Mouse (Mus musculus): ENCODE results near the gene Bcl2l11. TPM values are rescaled to one million over a fixed set of nuclear protein-coding genes. Genes with fewer than 3 reads are reported as not detected.

Gene Bcl2l11
- polyA plus RNA-seq, 1 experiment from 2014 or later: 13.4 TPM

GRCm38 (mm10) chr2:128166623-128167423 lies 41.0 kb downstream of the Bcl2l11 start:
- Histone ChIP-seq H3K27ac (replicated peaks) (no peak overlapping the region), H3K27me3 (no peaks in the 10 kb centered on the region), H3K9me3 (no peaks in the 10 kb centered on the region), H3K9ac (no peak overlapping the region), H3K4me1 (replicated peaks) (peaks cover 6% of the 10 kb centered on the region), H3K4me3 (no peak overlapping the region), H3K36me3 (no peaks in the 10 kb centered on the region), H3K4me2 (no peak overlapping the region)
- WGBS: 47% methylated on average over 13 of the region's 13 CpGs
- peak; percentile 63; the same call in 1 of the 2 replicates for ATAC-seq (ENCODE audit: low FRiP score, low read depth)

DNA sequence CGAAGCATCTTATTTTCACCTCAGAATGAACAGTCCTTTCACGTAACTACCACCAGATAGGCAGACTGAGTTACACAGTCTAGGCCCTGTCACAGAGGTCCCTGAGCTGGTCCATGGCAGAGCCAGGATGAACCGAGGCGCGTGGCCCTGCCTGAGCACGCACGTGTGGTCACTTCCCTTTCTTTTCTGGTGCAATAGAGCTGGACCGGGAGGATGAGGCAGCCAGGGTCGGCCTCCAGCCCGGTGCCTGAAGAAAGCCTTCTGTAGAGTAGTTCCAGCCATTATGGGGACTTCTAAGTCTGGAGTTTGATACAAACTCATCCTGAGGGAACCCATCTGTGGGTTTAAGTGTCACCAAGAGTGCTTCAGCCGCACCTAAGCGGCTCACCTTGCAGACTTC lies 42.1 kb downstream of the Bcl2l11 start:
- Histone ChIP-seq H3K36me3 (no peaks in the 10 kb centered on the region), H3K9me3 (no peaks in the 10 kb centered on the region), H3K4me2 (no peak overlapping the region), H3K4me3 (no peak overlapping the region), H3K27ac (replicated peaks) (no peak overlapping the region), H3K27me3 (no peaks in the 10 kb centered on the region), H3K9ac (no peak overlapping the region), H3K4me1 (replicated peaks) (peaks cover 6% of the 10 kb centered on the region)
- WGBS: 95% methylated on average over 11 of the region's 12 CpGs
- ATAC-seq (ENCODE audit: low FRiP score, low read depth): no peak

- H3K36me3 ChIP-seq: no peaks in the 10 kb centered on the region
- H3K27ac ChIP-seq (replicated peaks): no peak overlapping the region
- 81% methylated on average over 5 of the region's 5 CpGs for WGBS
- no peaks in the 10 kb centered on the region for H3K27me3 ChIP-seq
- H3K4me1 ChIP-seq (replicated peaks): peaks cover 6% of the 10 kb centered on the region
- H3K9me3 ChIP-seq: no peaks in the 10 kb centered on the region
- no peak overlapping the region for H3K4me2 ChIP-seq
- H3K4me3 ChIP-seq: no peak overlapping the region
- H3K9ac ChIP-seq: no peak overlapping the region
- ATAC-seq (ENCODE audit: low FRiP score, low read depth): no peak
Observed at GRCm38 (mm10) chr2:128169486-128169885, 43.6 kb downstream of the Bcl2l11 start.

DNA sequence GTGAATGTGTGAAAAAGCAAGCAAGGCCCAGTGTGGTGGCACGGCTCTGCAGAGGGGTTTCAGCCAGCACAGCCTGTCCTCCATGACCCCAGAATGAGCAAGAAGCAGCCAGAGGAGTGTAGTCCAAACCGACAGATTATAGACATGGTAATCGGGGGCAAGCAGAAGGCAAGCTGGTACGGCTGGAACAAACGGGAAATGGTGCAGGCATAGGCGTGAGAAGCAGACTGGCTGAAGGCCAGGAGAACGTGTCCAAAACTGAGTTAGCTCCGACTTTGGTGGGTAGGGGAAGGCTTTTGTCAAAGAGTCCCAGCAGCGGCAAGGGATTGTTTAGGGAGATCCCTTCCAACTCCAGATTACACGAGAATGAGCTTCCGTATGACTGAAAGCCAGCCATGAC lies 44.1 kb downstream of the Bcl2l11 start:
- no peak overlapping the region for H3K9ac ChIP-seq
- 0 out of 2 replicates have a peak, but pooled peaks have one; percentile 27 for ATAC-seq (ENCODE audit: low FRiP score, low read depth)
- H3K36me3 ChIP-seq: no peaks in the 10 kb centered on the region
- H3K9me3 ChIP-seq: no peaks in the 10 kb centered on the region
- 77% methylated on average over 11 of the region's 11 CpGs for WGBS
- no peak overlapping the region for H3K4me3 ChIP-seq
- no peaks in the 10 kb centered on the region for H3K27me3 ChIP-seq
- H3K27ac ChIP-seq (replicated peaks): no peak overlapping the region
- H3K4me1 ChIP-seq (replicated peaks): peaks cover 6% of the 10 kb centered on the region
- H3K4me2 ChIP-seq: no peak overlapping the region

DNA sequence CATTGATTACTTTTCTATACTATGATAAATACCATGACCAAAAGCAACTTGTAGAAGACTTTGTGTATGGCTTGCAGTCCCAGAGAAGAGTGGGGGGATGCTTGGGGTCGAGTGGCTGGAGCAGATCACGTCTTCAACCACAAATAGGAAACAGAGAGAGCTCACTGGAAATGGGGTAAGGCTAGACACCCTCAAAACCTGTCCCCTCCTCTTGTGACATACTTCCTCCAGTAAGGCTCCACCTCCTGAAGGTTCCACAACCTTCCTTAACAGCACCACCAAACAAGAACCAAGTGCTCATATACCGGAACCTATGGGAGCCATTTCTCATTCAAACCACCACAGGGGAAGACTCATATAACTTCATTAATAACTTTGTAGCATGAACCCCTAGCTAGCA lies 44.8 kb downstream of the Bcl2l11 start:
- no peak for ATAC-seq (ENCODE audit: low FRiP score, low read depth)

DNA sequence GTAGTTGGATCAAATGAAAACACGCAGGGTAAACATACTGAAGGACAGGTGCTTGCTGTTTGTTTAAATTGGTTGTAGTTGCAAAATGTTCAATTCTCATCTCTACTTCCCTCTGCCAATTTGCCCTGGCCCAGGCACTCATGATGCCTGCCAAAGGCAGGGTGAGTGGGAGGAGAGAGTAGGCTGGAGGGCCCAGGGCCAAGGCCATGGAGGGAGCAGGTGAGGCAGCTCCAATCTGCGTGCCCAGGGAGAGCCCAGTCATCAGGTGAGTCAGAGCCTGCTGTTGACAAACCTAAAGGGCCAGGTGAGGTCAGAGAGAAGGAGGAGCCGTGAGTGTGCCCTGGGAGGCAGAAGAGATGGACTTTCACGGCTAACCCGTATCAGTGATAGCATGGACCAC lies 46.4 kb downstream of the Bcl2l11 start:
- Histone ChIP-seq H3K4me3 (no peak overlapping the region), H3K9me3 (no peaks in the 10 kb centered on the region), H3K4me1 (replicated peaks) (peaks cover 9% of the 10 kb centered on the region), H3K9ac (no peak overlapping the region), H3K27me3 (no peaks in the 10 kb centered on the region), H3K4me2 (no peak overlapping the region), H3K27ac (replicated peaks) (no peak overlapping the region), H3K36me3 (no peaks in the 10 kb centered on the region)
- no peak for ATAC-seq (ENCODE audit: low FRiP score, low read depth)
- 92% methylated on average over 5 of the region's 5 CpGs for WGBS

More for the DNA sequence above, 44.8 kb downstream of the Bcl2l11 start:
- no peak overlapping the region for H3K9ac ChIP-seq
- H3K27ac ChIP-seq (replicated peaks): no peak overlapping the region
- no peaks in the 10 kb centered on the region for H3K27me3 ChIP-seq
- no peak overlapping the region for H3K4me3 ChIP-seq
- peaks cover 6% of the 10 kb centered on the region for H3K4me1 ChIP-seq (replicated peaks)
- H3K36me3 ChIP-seq: no peaks in the 10 kb centered on the region
- no peak overlapping the region for H3K4me2 ChIP-seq
- whole genome bisulfite sequencing: 95% methylated on average over 3 of the region's 3 CpGs
- H3K9me3 ChIP-seq: no peaks in the 10 kb centered on the region

- no peak for ATAC-seq (ENCODE audit: low FRiP score, low read depth)
- WGBS: 67% methylated on average over 5 of the region's 5 CpGs
- Histone ChIP-seq H3K36me3 (no peaks in the 10 kb centered on the region), H3K4me3 (no peak overlapping the region), H3K9me3 (no peaks in the 10 kb centered on the region), H3K4me2 (no peak overlapping the region), H3K4me1 (replicated peaks) (peaks cover 11% of the 10 kb centered on the region), H3K27me3 (no peaks in the 10 kb centered on the region), H3K9ac (no peak overlapping the region), H3K27ac (replicated peaks) (no peak overlapping the region)
Observed at GRCm38 (mm10) chr2:128174176-128174575, 48.3 kb downstream of the Bcl2l11 start.

GRCm38 (mm10) chr2:128174604-128175342 lies 48.9 kb downstream of the Bcl2l11 start:
- Histone ChIP-seq H3K27me3 (no peaks in the 10 kb centered on the region), H3K36me3 (no peaks in the 10 kb centered on the region), H3K9me3 (no peaks in the 10 kb centered on the region), H3K4me2 (no peak overlapping the region), H3K4me1 (replicated peaks) (peaks cover 14% of the 10 kb centered on the region), H3K4me3 (no peak overlapping the region), H3K9ac (no peak overlapping the region), H3K27ac (replicated peaks) (no peak overlapping the region)
- ATAC-seq (ENCODE audit: low FRiP score, low read depth): no peak
- WGBS: 59% methylated on average over 9 of the region's 9 CpGs

DNA sequence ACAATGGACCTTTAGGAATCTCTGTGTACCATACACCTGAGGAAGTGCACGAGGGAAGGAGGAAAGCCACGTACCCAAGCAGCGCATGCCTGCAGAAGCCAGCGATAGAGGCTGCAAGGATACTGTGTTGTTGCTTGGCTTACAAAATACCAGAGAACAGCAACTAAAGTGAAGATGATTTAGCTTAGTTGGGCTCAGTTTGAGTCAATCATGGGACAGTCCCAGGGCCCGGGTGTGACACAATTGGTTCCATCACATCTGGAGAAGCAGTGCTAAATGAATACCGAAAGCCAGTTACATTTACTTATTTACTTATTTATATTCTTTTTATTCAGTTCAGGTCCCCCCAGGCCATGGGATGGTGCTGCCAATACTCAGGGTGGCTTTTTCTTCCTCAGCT lies 49.8 kb downstream of the Bcl2l11 start:
- Histone ChIP-seq H3K4me3 (no peak overlapping the region), H3K36me3 (no peaks in the 10 kb centered on the region), H3K4me1 (replicated peaks) (peaks cover 19% of the 10 kb centered on the region), H3K9ac (no peak overlapping the region), H3K27me3 (no peaks in the 10 kb centered on the region), H3K9me3 (no peaks in the 10 kb centered on the region), H3K27ac (replicated peaks) (no peak overlapping the region), H3K4me2 (no peak overlapping the region)
- WGBS: 94% methylated on average over 6 of the region's 6 CpGs
- no peak for ATAC-seq (ENCODE audit: low FRiP score, low read depth)

- H3K4me1 ChIP-seq (replicated peaks): peaks cover 19% of the 10 kb centered on the region
- no peaks in the 10 kb centered on the region for H3K27me3 ChIP-seq
- 39% methylated on average over 12 of the region's 12 CpGs for WGBS
- peak overlapping the region; percentile 13; the same call in 1 of the 2 replicates for H3K27ac ChIP-seq (replicated peaks)
- no peak for ATAC-seq (ENCODE audit: low FRiP score, low read depth)
- H3K4me2 ChIP-seq: no peak overlapping the region
- H3K9ac ChIP-seq: no peak overlapping the region
- H3K9me3 ChIP-seq: no peaks in the 10 kb centered on the region
- no peaks in the 10 kb centered on the region for H3K36me3 ChIP-seq
- H3K4me3 ChIP-seq: no peak overlapping the region
Observed at GRCm38 (mm10) chr2:128176391-128177044, 50.7 kb downstream of the Bcl2l11 start.

DNA sequence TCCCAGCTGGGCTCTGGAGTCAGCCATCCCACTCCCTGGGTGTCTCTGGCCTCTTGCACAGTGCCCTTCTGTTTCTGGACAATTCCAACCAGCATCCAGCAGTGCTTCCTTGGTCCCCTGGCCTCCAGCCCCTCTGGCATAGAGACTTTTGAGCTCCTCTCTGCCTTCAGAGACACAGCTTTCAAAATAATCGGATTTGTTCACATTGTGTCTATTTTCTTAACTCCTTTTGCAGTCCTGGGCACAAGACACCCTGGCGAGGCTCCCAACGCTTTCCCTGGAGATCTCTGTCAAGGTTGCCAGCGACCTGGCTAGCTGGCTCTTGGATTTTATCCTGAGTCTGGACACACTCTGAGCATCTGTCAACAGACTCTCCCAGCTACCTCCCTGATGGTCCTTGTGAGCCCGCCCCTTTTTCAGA lies 51.4 kb downstream of the Bcl2l11 start:
- no peak overlapping the region for H3K9ac ChIP-seq
- WGBS: 59% methylated on average over 5 of the region's 5 CpGs
- H3K4me3 ChIP-seq: no peak overlapping the region
- no peaks in the 10 kb centered on the region for H3K9me3 ChIP-seq
- ATAC-seq (ENCODE audit: low FRiP score, low read depth): no peak
- peak overlapping the region; percentile 13; the same call in 1 of the 2 replicates for H3K27ac ChIP-seq (replicated peaks)
- no peak overlapping the region for H3K4me2 ChIP-seq
- H3K36me3 ChIP-seq: no peaks in the 10 kb centered on the region
- no peaks in the 10 kb centered on the region for H3K27me3 ChIP-seq
- H3K4me1 ChIP-seq (replicated peaks): peaks cover 19% of the 10 kb centered on the region

Data from hindbrain, embryonic 15.5 days (tissue).